Mouse (Mus musculus) limb, embryonic 10.5 days (tissue): ENCODE measurements around the gene Mrtfa. TPM values are rescaled to one million over a fixed set of nuclear protein-coding genes. Genes with fewer than 3 reads are reported as not detected.

Source experiments
- DNase-seq: peaks from one replicate; pipeline ENCODE4 v3.0.0-alpha.2; 2017; ENCODE audit warnings: low spot score
- H3K27ac ChIP-seq: fragments of 300-500 bp; sonication (generic); 2 replicates; pipeline ENCODE4 v1.5.1; 2016; ENCODE audit warnings: mild to moderate bottlenecking
- H3K27me3 ChIP-seq: fragments of 300-500 bp; sonication (generic); 2 replicates; pipeline ENCODE4 v1.6.1; 2016; ENCODE audit warnings: low read depth, mild to moderate bottlenecking; ENCODE audit not compliant: poor library complexity, severe bottlenecking
- H3K36me3 ChIP-seq: fragments of 300-500 bp; sonication (generic); 2 replicates; pipeline ENCODE4 v1.6.1; 2016; ENCODE audit warnings: mild to moderate bottlenecking, moderate library complexity
- H3K4me1 ChIP-seq: fragments of 300-500 bp; sonication (generic); 2 replicates; pipeline ENCODE4 v1.6.1; 2016
- H3K4me3 ChIP-seq: fragments of 300-500 bp; sonication (generic); 2 replicates; pipeline ENCODE4 v1.5.1; 2016; ENCODE audit warnings: mild to moderate bottlenecking, moderate library complexity
- H3K9me3 ChIP-seq: fragments of 300-500 bp; sonication (generic); replicated peaks from 2 replicates; pipeline ENCODE4 v1.6.1; 2016; ENCODE audit warnings: mild to moderate bottlenecking
- WGBS: fragments of 180-500 bp; shearing (Covaris S2); methylation state at CpG from one replicate; pipeline ENCODE4 v1.1.7; 2016; 5-methylcytosine and 5-hydroxymethylcytosine counted together
- polyA plus RNA-seq: library from polyadenylated mRNA; unstranded; fragments of >200 nt; fragmentation: Nextera tagmentation; extraction: Ambion mirVana; gene quantifications from 2 replicates; pipeline ENCODE4 v1.2.1, GENCODE M21; 2016

Gene Mrtfa
- polyA plus RNA-seq, 1 experiment from 2014 or later, result 24.9 TPM

DNA sequence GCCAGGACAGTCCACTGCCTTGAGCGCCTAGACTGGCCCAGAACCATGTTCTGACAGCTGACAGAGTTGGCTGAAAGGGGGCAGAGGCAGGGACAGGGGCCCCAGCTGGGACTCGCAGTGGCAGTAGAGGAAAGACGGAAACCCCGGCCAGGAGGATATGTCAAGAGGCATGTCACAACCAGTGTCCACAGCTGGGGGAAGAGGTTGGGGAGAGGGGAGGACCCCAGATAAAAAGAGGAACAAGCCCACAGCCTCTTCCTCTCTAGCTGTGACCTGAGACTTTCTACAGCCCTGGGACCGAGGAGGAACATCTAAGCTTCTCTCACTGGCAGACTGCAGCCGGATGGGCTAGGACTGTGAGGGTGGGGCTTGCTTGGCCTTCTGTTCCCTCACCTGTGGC lies 169.2 kb downstream of the Mrtfa start:
- WGBS, result 86% methylated on average over 6 of the region's 6 CpGs
- peaks cover 61% of the 10 kb centered on the region for H3K36me3 ChIP-seq

GRCm38 (mm10) chr15:81017308-81017707 lies 173.2 kb downstream of the Mrtfa start:
- Histone ChIP-seq H3K4me1 (no peaks in the 10 kb centered on the region), H3K4me3 (no peak overlapping the region), H3K27me3 (no peaks in the 10 kb centered on the region), H3K9me3 (no peaks in the 10 kb centered on the region), H3K36me3 (peaks cover 98% of the 10 kb centered on the region), H3K27ac (no peak overlapping the region)
- 95% methylated on average over 7 of the region's 7 CpGs for WGBS
- DNase-seq, result no peak

More for the DNA sequence above, 169.2 kb downstream of the Mrtfa start:
- Histone ChIP-seq H3K27ac (no peak overlapping the region), H3K4me3 (no peak overlapping the region), H3K4me1 (peaks cover 6% of the 10 kb centered on the region), H3K27me3 (no peaks in the 10 kb centered on the region), H3K9me3 (no peaks in the 10 kb centered on the region)
- no peak for DNase-seq

DNA sequence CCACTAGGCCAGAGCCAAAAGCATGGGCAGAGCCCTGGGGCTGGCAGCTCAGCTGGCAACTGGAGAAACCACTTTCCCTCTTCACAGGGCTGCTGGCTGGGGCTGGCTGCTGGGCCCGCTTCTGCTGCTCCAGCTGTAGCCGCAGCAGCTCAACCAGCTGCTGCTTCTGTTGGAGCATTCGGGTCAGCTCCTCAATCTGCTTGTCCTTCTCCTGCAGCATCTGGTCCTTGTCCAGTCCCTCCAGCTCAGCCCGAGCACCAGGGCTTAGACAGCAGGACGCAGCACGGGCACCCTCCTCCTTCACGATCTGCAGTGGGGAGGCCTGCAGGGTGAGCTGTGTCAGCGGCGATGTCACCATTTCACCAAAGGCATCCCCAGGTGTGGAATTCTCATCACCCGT lies 174.1 kb downstream of the Mrtfa start:
- no peaks in the 10 kb centered on the region for H3K4me1 ChIP-seq
- H3K27me3 ChIP-seq, result no peaks in the 10 kb centered on the region
- peaks cover 98% of the 10 kb centered on the region for H3K36me3 ChIP-seq
- no peaks in the 10 kb centered on the region for H3K9me3 ChIP-seq
- no peak overlapping the region for H3K27ac ChIP-seq
- no peak for DNase-seq
- WGBS, result 92% methylated on average over 10 of the region's 10 CpGs
- H3K4me3 ChIP-seq, result no peak overlapping the region

- DNase-seq, result no peak
- H3K36me3 ChIP-seq, result peaks cover 98% of the 10 kb centered on the region
- WGBS, result 89% methylated on average over 5 of the region's 5 CpGs
These were observed 175.4 kb downstream of the Mrtfa start for GRCm38 (mm10) chr15:81015068-81015744.

DNA sequence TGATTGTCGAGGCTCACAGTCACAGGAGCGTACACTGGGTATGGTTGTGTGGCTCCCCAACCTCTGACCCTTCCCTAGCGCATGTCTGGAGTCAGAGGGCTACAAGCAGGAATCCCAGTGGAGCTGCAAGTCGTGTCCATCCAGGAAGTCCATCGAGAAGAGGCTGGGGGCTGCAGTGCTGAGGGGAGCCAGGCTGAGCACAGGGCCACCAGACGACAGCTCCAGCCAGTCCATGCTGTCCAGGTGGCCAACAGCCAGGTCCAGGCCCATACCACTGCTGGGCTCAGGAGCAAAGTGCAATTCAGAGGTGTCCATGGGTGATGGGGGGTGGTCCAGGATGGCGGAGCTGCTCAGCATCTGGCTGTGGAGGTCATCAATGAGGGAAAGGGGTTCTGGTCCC lies 177.4 kb downstream of the Mrtfa start:
- Histone ChIP-seq H3K4me1 (no peaks in the 10 kb centered on the region), H3K27ac (no peak overlapping the region), H3K9me3 (no peaks in the 10 kb centered on the region), H3K27me3 (no peaks in the 10 kb centered on the region), H3K36me3 (peaks cover 93% of the 10 kb centered on the region), H3K4me3 (no peak overlapping the region)
- no peak for DNase-seq
- 86% methylated on average over 7 of the region's 7 CpGs for WGBS

More at GRCm38 (mm10) chr15:81015068-81015744, 175.4 kb downstream of the Mrtfa start:
- Histone ChIP-seq H3K9me3 (no peaks in the 10 kb centered on the region), H3K27me3 (no peaks in the 10 kb centered on the region), H3K27ac (no peak overlapping the region), H3K4me3 (no peak overlapping the region), H3K4me1 (no peaks in the 10 kb centered on the region)

DNA sequence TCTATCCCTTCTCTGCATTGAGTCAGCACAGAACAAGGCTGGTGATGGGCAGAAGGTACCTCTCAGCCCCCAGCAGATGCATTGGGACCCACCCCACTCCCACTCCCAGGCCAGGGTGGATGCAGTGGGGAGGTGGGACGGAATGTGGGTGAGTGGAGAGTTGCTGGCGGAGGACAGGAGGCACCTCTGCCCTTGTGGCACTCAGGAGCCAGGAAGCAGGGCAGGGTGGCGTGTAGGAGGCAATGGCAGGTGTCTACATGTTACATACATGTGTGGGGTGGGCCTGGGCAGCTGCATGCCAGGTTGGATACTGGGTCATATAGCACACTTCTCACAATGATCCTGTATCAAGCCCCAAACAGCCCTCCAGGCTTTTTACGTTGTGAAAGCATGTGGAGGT lies 178.2 kb downstream of the Mrtfa start:
- Histone ChIP-seq H3K36me3 (peaks cover 89% of the 10 kb centered on the region), H3K27ac (no peak overlapping the region), H3K4me1 (no peaks in the 10 kb centered on the region), H3K4me3 (no peak overlapping the region), H3K27me3 (no peaks in the 10 kb centered on the region), H3K9me3 (no peaks in the 10 kb centered on the region)
- DNase-seq, result no peak
- 96% methylated on average over 4 of the region's 4 CpGs for WGBS

- Histone ChIP-seq H3K9me3 (no peaks in the 10 kb centered on the region), H3K36me3 (peaks cover 83% of the 10 kb centered on the region), H3K27me3 (no peaks in the 10 kb centered on the region), H3K27ac (no peak overlapping the region), H3K4me1 (no peaks in the 10 kb centered on the region), H3K4me3 (no peak overlapping the region)
- WGBS, result 65% methylated on average over 3 of the region's 3 CpGs
- no peak for DNase-seq
These were observed 179.0 kb downstream of the Mrtfa start for GRCm38 (mm10) chr15:81011523-81011922.

DNA sequence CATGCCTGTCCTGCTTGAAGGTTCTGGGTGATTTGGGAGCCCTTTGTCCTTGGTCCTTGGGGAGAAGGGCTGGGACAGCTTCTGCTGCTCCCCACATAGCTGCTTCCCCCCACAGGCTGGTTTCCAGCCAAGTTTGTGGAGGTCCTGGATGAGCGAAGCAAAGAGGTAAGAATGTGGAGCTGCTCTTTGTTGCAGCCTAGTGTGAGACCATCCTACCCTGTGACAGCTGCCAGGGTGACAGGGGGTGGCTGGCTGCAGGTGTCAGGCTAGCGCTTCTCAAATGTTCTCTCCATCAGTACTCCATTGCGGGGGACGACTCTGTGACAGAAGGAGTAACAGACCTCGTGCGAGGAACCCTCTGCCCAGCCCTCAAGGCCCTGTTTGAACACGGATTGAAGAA lies 180.4 kb downstream of the Mrtfa start:
- 73% methylated on average over 7 of the region's 7 CpGs for WGBS
- H3K4me1 ChIP-seq, result no peaks in the 10 kb centered on the region
- H3K27me3 ChIP-seq, result no peaks in the 10 kb centered on the region
- H3K4me3 ChIP-seq, result no peak overlapping the region
- H3K27ac ChIP-seq, result no peak overlapping the region
- no peaks in the 10 kb centered on the region for H3K9me3 ChIP-seq
- H3K36me3 ChIP-seq, result peaks cover 72% of the 10 kb centered on the region
- DNase-seq, result no peak

DNA sequence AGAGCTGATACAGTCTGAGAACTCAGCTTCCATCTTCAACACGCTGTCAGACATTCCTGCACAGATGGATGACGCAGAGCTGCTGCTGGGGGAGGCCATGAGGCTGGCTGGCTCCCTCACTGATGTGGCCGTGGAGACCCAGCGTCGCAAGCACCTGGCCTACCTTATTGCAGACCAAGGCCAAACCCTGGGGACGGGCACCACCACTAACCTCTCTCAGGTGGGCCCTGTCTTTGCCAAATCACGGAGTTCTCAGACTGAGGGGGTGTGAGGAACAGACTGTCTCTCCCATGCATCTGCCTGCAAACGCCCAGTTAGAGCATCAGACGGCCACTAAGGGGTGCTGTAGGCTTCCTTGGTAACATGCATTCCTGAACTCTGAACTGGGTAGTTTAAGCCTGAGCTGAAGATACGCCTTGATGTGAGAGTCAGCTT lies 181.9 kb downstream of the Mrtfa start:
- H3K9me3 ChIP-seq, result no peaks in the 10 kb centered on the region
- WGBS, result 62% methylated on average over 10 of the region's 10 CpGs
- H3K4me1 ChIP-seq, result no peaks in the 10 kb centered on the region
- DNase-seq, result no peak
- no peak overlapping the region for H3K4me3 ChIP-seq
- H3K36me3 ChIP-seq, result peaks cover 60% of the 10 kb centered on the region
- H3K27me3 ChIP-seq, result no peaks in the 10 kb centered on the region
- no peak overlapping the region for H3K27ac ChIP-seq

- Histone ChIP-seq H3K9me3 (no peaks in the 10 kb centered on the region), H3K27ac (no peak overlapping the region), H3K27me3 (no peaks in the 10 kb centered on the region), H3K36me3 (peaks cover 56% of the 10 kb centered on the region), H3K4me1 (no peaks in the 10 kb centered on the region), H3K4me3 (no peak overlapping the region)
- 93% methylated on average over 8 of the region's 8 CpGs for WGBS
- DNase-seq, result no peak
These were observed 182.7 kb downstream of the Mrtfa start for GRCm38 (mm10) chr15:81007905-81008304.

DNA sequence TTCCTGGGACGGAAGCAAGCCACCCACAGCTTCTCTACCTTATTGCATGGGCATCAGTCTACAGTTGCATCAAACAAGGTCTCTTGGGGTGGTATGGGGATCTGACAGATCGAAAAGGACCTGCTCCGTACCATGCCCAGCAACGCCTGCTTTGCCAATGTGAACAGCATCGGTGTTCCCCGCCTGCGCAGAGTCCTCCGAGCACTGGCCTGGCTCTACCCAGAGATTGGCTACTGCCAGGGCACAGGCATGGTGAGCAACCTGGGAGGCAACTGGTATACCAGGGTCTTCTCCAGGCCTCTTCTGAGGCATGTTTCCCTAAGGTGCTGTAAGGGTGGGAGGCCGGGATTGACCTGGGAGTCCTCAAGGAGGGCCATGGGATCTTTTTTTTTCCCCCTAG lies 183.2 kb downstream of the Mrtfa start:
- Histone ChIP-seq H3K36me3 (peaks cover 50% of the 10 kb centered on the region), H3K4me1 (no peaks in the 10 kb centered on the region), H3K9me3 (no peaks in the 10 kb centered on the region), H3K27me3 (no peaks in the 10 kb centered on the region), H3K27ac (no peak overlapping the region), H3K4me3 (no peak overlapping the region)
- no peak for DNase-seq
- 96% methylated on average over 9 of the region's 9 CpGs for WGBS

DNA sequence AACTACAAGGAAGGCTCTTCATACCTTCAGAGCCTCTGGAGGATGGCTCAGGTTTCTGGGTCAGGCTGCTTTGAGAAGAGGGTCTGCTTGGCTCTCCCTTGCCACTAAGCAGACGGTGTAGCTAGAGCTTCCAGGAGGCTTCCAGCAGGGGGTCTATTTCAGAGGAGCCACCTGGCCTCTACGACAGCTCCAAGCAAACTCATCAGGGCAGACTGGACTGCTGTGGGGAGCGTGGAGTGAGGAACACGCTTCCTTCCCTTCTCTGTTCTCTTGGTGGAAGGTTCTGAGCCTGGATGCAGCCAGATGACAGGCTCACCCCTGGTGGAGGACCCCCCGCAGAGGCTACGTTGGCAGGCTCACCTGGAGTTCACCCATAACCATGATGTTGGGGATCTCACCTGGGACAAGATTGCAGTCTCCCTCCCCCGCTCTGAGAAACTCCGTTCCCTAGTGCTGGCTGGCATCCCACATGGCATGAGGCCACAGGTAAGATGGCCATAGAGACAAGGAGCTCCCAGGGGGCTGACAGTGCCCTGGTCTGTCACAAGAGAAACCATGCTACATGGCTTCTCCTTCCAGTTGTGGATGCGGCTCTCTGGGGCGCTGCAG lies 184.3 kb downstream of the Mrtfa start:
- DNase-seq, result no peak
- H3K4me1 ChIP-seq, result no peaks in the 10 kb centered on the region
- no peaks in the 10 kb centered on the region for H3K27me3 ChIP-seq
- H3K4me3 ChIP-seq, result no peak overlapping the region
- H3K9me3 ChIP-seq, result no peaks in the 10 kb centered on the region
- H3K36me3 ChIP-seq, result peaks cover 39% of the 10 kb centered on the region
- no peak overlapping the region for H3K27ac ChIP-seq
- 82% methylated on average over 10 of the region's 10 CpGs for WGBS

DNA sequence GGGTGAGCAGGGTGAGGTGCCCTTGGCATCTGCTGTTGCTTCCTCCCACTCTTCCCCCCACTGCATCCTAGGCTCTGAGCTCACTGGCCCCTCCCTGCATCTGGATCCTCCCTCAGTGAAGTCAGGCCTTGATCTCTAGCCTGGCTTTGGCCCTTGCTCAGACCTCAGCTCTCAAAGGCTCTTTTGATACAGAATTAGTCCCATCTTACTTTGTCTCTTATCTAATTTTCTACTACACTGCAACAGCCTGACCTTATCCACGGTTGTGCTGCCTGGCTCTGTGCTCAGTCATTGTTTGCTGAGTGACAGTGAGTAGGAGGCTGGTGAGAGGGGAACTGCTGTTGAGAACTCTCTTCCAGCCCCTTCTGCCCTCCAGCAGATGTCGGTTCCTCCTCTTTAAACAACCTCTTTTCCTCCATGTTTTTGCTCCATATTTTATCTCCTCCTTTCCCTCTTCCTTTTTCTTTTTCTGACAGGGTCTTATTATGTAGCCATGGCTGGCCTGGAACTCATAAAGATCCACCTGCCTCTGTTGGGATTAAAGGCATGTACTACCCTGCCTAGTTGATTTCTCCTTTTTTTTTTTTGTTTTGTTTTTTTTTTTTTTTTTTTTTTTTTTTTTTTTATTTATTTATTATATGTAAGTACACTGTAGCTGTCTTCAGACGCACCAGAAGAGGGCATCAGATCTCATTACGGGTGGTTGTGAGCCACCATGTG lies 190.0 kb downstream of the Mrtfa start:
- H3K36me3 ChIP-seq, result peaks cover 4% of the 10 kb centered on the region; the same call in 1 of the 2 replicates
- no peaks in the 10 kb centered on the region for H3K27me3 ChIP-seq
- no peak overlapping the region for H3K4me3 ChIP-seq
- no peaks in the 10 kb centered on the region for H3K9me3 ChIP-seq
- 66% methylated on average over 3 of the region's 4 CpGs for WGBS
- H3K27ac ChIP-seq, result no peak overlapping the region
- H3K4me1 ChIP-seq, result peaks cover 6% of the 10 kb centered on the region; the same call in 1 of the 2 replicates
- DNase-seq, result no peak
